Mouse (Mus musculus): ENCODE results near the gene Me1.

Me1 gene

GRCm38 (mm10) chr9:86710091-86710634 lies 14.4 kb upstream of the Me1 start:
- no peak for DNase-seq (ENCODE audit: low read depth in 1 of 2, low spot score in 2 of 2)

GRCm38 (mm10) chr9:86708921-86709320 lies 13.2 kb upstream of the Me1 start:
- DNase-seq (ENCODE audit: low read depth in 1 of 2, low spot score in 2 of 2): no peak

GRCm38 (mm10) chr9:86707431-86707830 lies 11.7 kb upstream of the Me1 start:
- no peak for DNase-seq (ENCODE audit: low read depth in 1 of 2, low spot score in 2 of 2)

GRCm38 (mm10) chr9:86701844-86702243 lies 6.1 kb upstream of the Me1 start:
- no peak for DNase-seq (ENCODE audit: low read depth in 1 of 2, low spot score in 2 of 2)

GRCm38 (mm10) chr9:86701264-86701663 lies 5.5 kb upstream of the Me1 start:
- no peak for DNase-seq (ENCODE audit: low read depth in 1 of 2, low spot score in 2 of 2)

GRCm38 (mm10) chr9:86695199-86695817 lies 445 bp downstream of the Me1 start:
- no peak for DNase-seq (ENCODE audit: low read depth in 1 of 2, low spot score in 2 of 2)

- DNase-seq (ENCODE audit: low read depth in 1 of 2, low spot score in 2 of 2): no peak
These were observed 1.1 kb downstream of the Me1 start for GRCm38 (mm10) chr9:86694644-86695043.

- DNase-seq (ENCODE audit: low read depth in 1 of 2, low spot score in 2 of 2): no peak
These were observed 1.8 kb downstream of the Me1 start for GRCm38 (mm10) chr9:86693935-86694334.

GRCm38 (mm10) chr9:86692676-86693075 lies 3.1 kb downstream of the Me1 start:
- no peak for DNase-seq (ENCODE audit: low read depth in 1 of 2, low spot score in 2 of 2)

- DNase-seq (ENCODE audit: low read depth in 1 of 2, low spot score in 2 of 2): no peak
These were observed 3.5 kb downstream of the Me1 start for GRCm38 (mm10) chr9:86692251-86692650.

GRCm38 (mm10) chr9:86691101-86691500 lies 4.7 kb downstream of the Me1 start:
- no peak for DNase-seq (ENCODE audit: low read depth in 1 of 2, low spot score in 2 of 2)

GRCm38 (mm10) chr9:86683713-86684209 lies 12.0 kb downstream of the Me1 start:
- no peak for DNase-seq (ENCODE audit: low read depth in 1 of 2, low spot score in 2 of 2)

- DNase-seq (ENCODE audit: low read depth in 1 of 2, low spot score in 2 of 2): no peak
These were observed 12.9 kb downstream of the Me1 start for GRCm38 (mm10) chr9:86682844-86683243.

- DNase-seq (ENCODE audit: low read depth in 1 of 2, low spot score in 2 of 2): no peak
These were observed 13.5 kb downstream of the Me1 start for GRCm38 (mm10) chr9:86682278-86682677.

- DNase-seq (ENCODE audit: low read depth in 1 of 2, low spot score in 2 of 2): no peak
These were observed 15.3 kb downstream of the Me1 start for GRCm38 (mm10) chr9:86680431-86680830.

- DNase-seq (ENCODE audit: low read depth in 1 of 2, low spot score in 2 of 2): no peak
These were observed 15.8 kb downstream of the Me1 start for GRCm38 (mm10) chr9:86679843-86680417.

- DNase-seq (ENCODE audit: low read depth in 1 of 2, low spot score in 2 of 2): no peak
These were observed 19.5 kb downstream of the Me1 start for GRCm38 (mm10) chr9:86676246-86676645.

GRCm38 (mm10) chr9:86675426-86675825 lies 20.3 kb downstream of the Me1 start:
- DNase-seq (ENCODE audit: low read depth in 1 of 2, low spot score in 2 of 2): no peak

GRCm38 (mm10) chr9:86672907-86673472 lies 22.8 kb downstream of the Me1 start:
- DNase-seq (ENCODE audit: low read depth in 1 of 2, low spot score in 2 of 2): no peak

GRCm38 (mm10) chr9:86668590-86669252 lies 27.0 kb downstream of the Me1 start:
- DNase-seq (ENCODE audit: low read depth in 1 of 2, low spot score in 2 of 2): no peak

GRCm38 (mm10) chr9:86667138-86667750 lies 28.5 kb downstream of the Me1 start:
- DNase-seq (ENCODE audit: low read depth in 1 of 2, low spot score in 2 of 2): no peak

Data from monocyte, adult 2 months (primary cell).